Mouse (Mus musculus): ENCODE data around the gene Defb19. TPM values are rescaled to one million over a fixed set of nuclear protein-coding genes. Genes with fewer than 3 reads are reported as not detected.

Defb19 gene
- total RNA-seq, 2 experiments from 2014 or later, result not detected

Other genes with a start within 250 kb of the Defb19 start
- 100 to 1,000 TPM in 1 of 2 experiments, 10 to 100 TPM in 1; 92.3 to 124 TPM for gene Rbck1, start 247.7 kb downstream of the Defb19 start, total RNA-seq (2021)
- gene Trib3, start 236.3 kb downstream of the Defb19 start, total RNA-seq (2021), result 1 to 10 TPM in 1 of 2 experiments, under 1 TPM in 1; 0.62 to 1.7 TPM
- 10 to 100 TPM; 66.2 to 81.9 TPM for gene Nrsn2, start 203.7 kb downstream of the Defb19 start, total RNA-seq (2021)
- gene Sox12, start 182.2 kb downstream of the Defb19 start, total RNA-seq (2021), result 10 to 100 TPM; 14.7 to 15.6 TPM
- gene Zcchc3, start 165.3 kb downstream of the Defb19 start, total RNA-seq (2021), result 10 to 100 TPM in 1 of 2 experiments, 1 to 10 TPM in 1; 9.5 to 11.3 TPM
- gene 6820408C15Rik, start 164.7 kb downstream of the Defb19 start, total RNA-seq (2021), result 1 to 10 TPM; 2.1 to 3.6 TPM
- not detected for gene Defb23, start 115.7 kb downstream of the Defb19 start, total RNA-seq (2021)
- gene Defb20, start 103.2 kb downstream of the Defb19 start, total RNA-seq (2021), result not detected
- not detected for gene Defb22, start 90.2 kb downstream of the Defb19 start, total RNA-seq (2021)
- not detected for gene Defb26, start 68.6 kb downstream of the Defb19 start, total RNA-seq (2021)
- gene Defb28, start 62.1 kb downstream of the Defb19 start, total RNA-seq (2021), result not detected
- not detected for gene Defb29, start 40.2 kb downstream of the Defb19 start, total RNA-seq (2021)
- gene Gm17416, start 11.0 kb downstream of the Defb19 start, total RNA-seq (2021), result not detected
- gene Defb21, start 7.6 kb downstream of the Defb19 start, total RNA-seq (2021), result not detected
- gene Defb45, start 19.1 kb upstream of the Defb19 start, total RNA-seq (2021), result not detected
- gene Defb36, start 24.0 kb upstream of the Defb19 start, total RNA-seq (2021), result not detected
- not detected for gene Defb25, start 42.7 kb upstream of the Defb19 start, total RNA-seq (2021)
- 1 to 10 TPM in 1 of 2 experiments, under 1 TPM in 1; 0.86 to 1.4 TPM for gene Rem1, start 46.6 kb upstream of the Defb19 start, total RNA-seq (2021)
- gene H13, start 89.1 kb upstream of the Defb19 start, total RNA-seq (2021), result 10 to 100 TPM; 72.2 to 75.4 TPM
- 10 to 100 TPM; 17.0 to 18.9 TPM for gene Mcts2, start 106.7 kb upstream of the Defb19 start, total RNA-seq (2021)
- 10 to 100 TPM; 22.9 to 23.9 TPM for gene Id1, start 155.9 kb upstream of the Defb19 start, total RNA-seq (2021)
- gene Cox4i2, start 173.9 kb upstream of the Defb19 start, total RNA-seq (2021), result 1 to 10 TPM; 1.7 to 1.8 TPM

Data from left cerebral cortex, postnatal 36 days (tissue).